Mouse (Mus musculus) limb, embryonic 15.5 days (tissue): ENCODE measurements around the gene Lrrtm1. TPM values are rescaled to one million over a fixed set of nuclear protein-coding genes. Genes with fewer than 3 reads are reported as not detected.

Experiments
- ATAC-seq: fragments of 200-750 bp; cut with Nextera tagmentation; 2 replicates; pipeline ENCODE4 v1.8.0; 2017; ENCODE audit warnings: low read depth, moderate TSS enrichment; ENCODE audit not compliant: insufficient number of reproducible peaks, low FRiP score, low TSS enrichment
- H3K27ac ChIP-seq: fragments of 300-500 bp; sonication (generic); 2 replicates; pipeline ENCODE4 v1.5.1; 2015; ENCODE audit warnings: moderate library complexity, mild to moderate bottlenecking, inconsistent platforms
- H3K27me3 ChIP-seq: fragments of 300-500 bp; sonication (generic); 2 replicates; pipeline ENCODE4 v1.6.1; 2015; ENCODE audit warnings: inconsistent platforms
- H3K36me3 ChIP-seq: fragments of 300-500 bp; sonication (generic); 2 replicates; pipeline ENCODE4 v1.6.1; 2015; ENCODE audit warnings: inconsistent platforms
- H3K4me1 ChIP-seq: fragments of 300-500 bp; sonication (generic); 2 replicates; pipeline ENCODE4 v1.6.1; 2015; ENCODE audit warnings: inconsistent platforms
- H3K4me2 ChIP-seq: fragments of 300-500 bp; sonication (generic); 2 replicates; pipeline ENCODE4 v1.6.1; 2015; ENCODE audit warnings: mild to moderate bottlenecking, inconsistent platforms
- H3K4me3 ChIP-seq: fragments of 300-500 bp; sonication (generic); 2 replicates; pipeline ENCODE4 v1.5.1; 2015; ENCODE audit warnings: mild to moderate bottlenecking, inconsistent platforms
- H3K9ac ChIP-seq: fragments of 300-500 bp; sonication (generic); 2 replicates; pipeline ENCODE4 v1.6.1; 2015; ENCODE audit warnings: inconsistent platforms
- H3K9me3 ChIP-seq: fragments of 300-500 bp; sonication (generic); 2 replicates; pipeline ENCODE4 v1.6.1; 2016; ENCODE audit warnings: inconsistent platforms
- WGBS: fragments of 180-500 bp; shearing (Covaris S2); methylation state at CpG from one replicate; pipeline ENCODE4 v1.1.7; 2015; 5-methylcytosine and 5-hydroxymethylcytosine counted together
- polyA plus RNA-seq: library from polyadenylated mRNA; unstranded; fragments of >200 nt; fragmentation: Nextera tagmentation; extraction: Ambion mirVana; gene quantifications from 2 replicates; pipeline ENCODE4 v1.2.1, GENCODE M21; 2015

The Lrrtm1 gene
- polyA plus RNA-seq, 1 experiment from 2014 or later: 11.0 TPM

- H3K36me3 ChIP-seq: no peaks in the 10 kb centered on the region
- H3K4me1 ChIP-seq: peaks cover 17% of the 10 kb centered on the region
- H3K27ac ChIP-seq: no peak overlapping the region
- no peak for ATAC-seq
- peak overlapping the region; percentile 87 for H3K4me2 ChIP-seq
- H3K9ac ChIP-seq: no peak overlapping the region
- H3K4me3 ChIP-seq: peak overlapping the region; percentile 52
- H3K9me3 ChIP-seq: no peaks in the 10 kb centered on the region
- WGBS: under 1% methylated on average over 43 of the region's 43 CpGs
- peaks cover 44% of the 10 kb centered on the region for H3K27me3 ChIP-seq
These were observed 1.2 kb downstream of the Lrrtm1 start for GRCm38 (mm10) chr6:77243541-77244231.

DNA sequence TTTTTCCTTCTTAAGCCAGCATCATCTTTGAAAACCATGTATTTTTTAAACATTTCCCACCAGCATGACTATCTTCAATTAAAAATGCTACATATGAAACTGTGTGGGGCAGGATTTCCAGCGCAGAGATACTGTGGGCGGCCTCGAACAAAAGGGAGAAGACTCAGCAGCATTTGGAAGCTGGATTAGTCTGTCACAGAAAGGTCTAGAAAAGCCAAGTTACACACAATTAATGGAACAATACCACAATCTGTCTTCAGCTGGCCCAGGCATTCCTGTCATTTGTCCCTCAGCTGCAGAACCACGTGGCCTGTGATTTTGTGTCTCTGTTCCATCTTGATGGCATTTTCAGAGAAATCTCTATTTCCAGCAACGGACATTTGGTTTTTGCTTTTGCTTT, 11.0 kb downstream of the Lrrtm1 start:
- Histone ChIP-seq H3K4me1 (no peaks in the 10 kb centered on the region), H3K9ac (no peak overlapping the region), H3K27ac (no peak overlapping the region), H3K36me3 (no peaks in the 10 kb centered on the region), H3K4me2 (no peak overlapping the region), H3K9me3 (no peaks in the 10 kb centered on the region), H3K4me3 (no peak overlapping the region), H3K27me3 (no peaks in the 10 kb centered on the region; the same call in 1 of the 2 replicates)
- WGBS: 87% methylated on average over 5 of the region's 5 CpGs
- no peak for ATAC-seq

GRCm38 (mm10) chr6:77256348-77256747, 13.9 kb downstream of the Lrrtm1 start:
- ATAC-seq: no peak
- Histone ChIP-seq H3K9me3 (no peaks in the 10 kb centered on the region), H3K4me2 (no peak overlapping the region), H3K4me3 (no peak overlapping the region), H3K27ac (no peak overlapping the region), H3K4me1 (no peaks in the 10 kb centered on the region), H3K9ac (no peak overlapping the region), H3K36me3 (no peaks in the 10 kb centered on the region), H3K27me3 (no peaks in the 10 kb centered on the region)
- WGBS: 87% methylated on average over 4 of the region's 4 CpGs

- ATAC-seq: no peak
- no peak overlapping the region for H3K9ac ChIP-seq
- H3K4me2 ChIP-seq: no peak overlapping the region
- H3K27me3 ChIP-seq: no peaks in the 10 kb centered on the region
- no peaks in the 10 kb centered on the region for H3K36me3 ChIP-seq
- H3K9me3 ChIP-seq: no peaks in the 10 kb centered on the region
- no peaks in the 10 kb centered on the region for H3K4me1 ChIP-seq
- H3K4me3 ChIP-seq: no peak overlapping the region
- no peak overlapping the region for H3K27ac ChIP-seq
- WGBS: 45% methylated on average over 7 of the region's 7 CpGs
These were observed 15.0 kb downstream of the Lrrtm1 start for GRCm38 (mm10) chr6:77257358-77258105.

DNA sequence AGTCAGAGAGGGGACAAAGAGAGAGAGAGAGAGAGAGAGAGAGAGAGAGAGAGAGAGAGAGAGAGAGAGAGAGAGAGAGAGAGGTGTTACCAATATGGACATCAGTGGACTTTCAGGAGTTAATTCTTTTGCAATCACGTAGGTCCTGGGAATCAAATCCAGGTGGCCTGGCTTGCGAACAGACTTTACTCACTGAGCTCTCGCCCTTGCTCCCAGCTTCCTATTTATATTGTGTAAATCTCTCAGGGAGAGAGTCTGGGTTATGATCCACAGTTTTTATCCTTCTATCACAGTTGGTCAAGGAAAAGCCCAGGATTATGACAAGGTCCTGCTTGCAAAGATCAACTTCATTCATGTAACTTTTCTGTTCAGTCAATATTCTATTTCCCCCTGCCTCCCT, 22.7 kb downstream of the Lrrtm1 start:
- Histone ChIP-seq H3K4me1 (no peaks in the 10 kb centered on the region), H3K27ac (no peak overlapping the region), H3K9ac (no peak overlapping the region), H3K4me3 (no peak overlapping the region), H3K36me3 (no peaks in the 10 kb centered on the region), H3K27me3 (no peaks in the 10 kb centered on the region), H3K9me3 (no peaks in the 10 kb centered on the region), H3K4me2 (no peak overlapping the region)
- ATAC-seq: no peak
- 15% methylated on average over 3 of the region's 3 CpGs for WGBS

- Histone ChIP-seq H3K4me3 (no peak overlapping the region), H3K4me2 (no peak overlapping the region), H3K4me1 (no peaks in the 10 kb centered on the region), H3K9me3 (no peaks in the 10 kb centered on the region), H3K9ac (no peak overlapping the region), H3K36me3 (no peaks in the 10 kb centered on the region), H3K27ac (no peak overlapping the region), H3K27me3 (no peaks in the 10 kb centered on the region)
- no peak for ATAC-seq
- 80% methylated on average over 5 of the region's 5 CpGs for WGBS
These were observed 36.3 kb downstream of the Lrrtm1 start for GRCm38 (mm10) chr6:77278794-77279193.

DNA sequence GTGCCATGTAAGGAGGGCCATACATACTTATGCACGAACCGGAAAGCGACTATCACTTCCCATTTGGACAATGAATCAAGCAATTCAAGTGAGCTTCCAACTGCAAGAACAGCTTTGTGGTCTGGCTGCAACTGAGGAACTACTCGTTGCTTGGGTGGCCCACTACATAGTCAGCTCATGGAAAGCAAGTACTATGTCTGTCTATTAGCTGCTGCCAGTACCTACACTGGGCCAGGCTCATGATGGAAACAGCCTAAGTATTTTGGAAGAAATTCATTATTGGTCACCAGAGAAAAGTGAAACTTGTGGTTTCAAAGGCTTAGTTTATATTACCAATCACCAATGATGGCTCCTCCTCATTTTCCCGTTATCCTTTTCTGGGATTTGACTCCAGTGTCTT, 43.8 kb downstream of the Lrrtm1 start:
- Histone ChIP-seq H3K4me1 (no peaks in the 10 kb centered on the region), H3K36me3 (no peaks in the 10 kb centered on the region), H3K27me3 (no peaks in the 10 kb centered on the region), H3K4me2 (no peak overlapping the region), H3K9ac (no peak overlapping the region), H3K9me3 (no peaks in the 10 kb centered on the region), H3K27ac (no peak overlapping the region), H3K4me3 (no peak overlapping the region)
- WGBS: 30% methylated on average over 5 of the region's 5 CpGs
- 0 out of 2 replicates have a peak, but pooled peaks have one; percentile 52 for ATAC-seq

GRCm38 (mm10) chr6:77288402-77288801, 45.9 kb downstream of the Lrrtm1 start:
- no peak overlapping the region for H3K4me2 ChIP-seq
- no peaks in the 10 kb centered on the region for H3K36me3 ChIP-seq
- ATAC-seq: no peak
- H3K27me3 ChIP-seq: no peaks in the 10 kb centered on the region
- H3K9me3 ChIP-seq: no peaks in the 10 kb centered on the region
- no peaks in the 10 kb centered on the region for H3K4me1 ChIP-seq
- H3K27ac ChIP-seq: no peak overlapping the region
- no peak overlapping the region for H3K9ac ChIP-seq
- H3K4me3 ChIP-seq: no peak overlapping the region

DNA sequence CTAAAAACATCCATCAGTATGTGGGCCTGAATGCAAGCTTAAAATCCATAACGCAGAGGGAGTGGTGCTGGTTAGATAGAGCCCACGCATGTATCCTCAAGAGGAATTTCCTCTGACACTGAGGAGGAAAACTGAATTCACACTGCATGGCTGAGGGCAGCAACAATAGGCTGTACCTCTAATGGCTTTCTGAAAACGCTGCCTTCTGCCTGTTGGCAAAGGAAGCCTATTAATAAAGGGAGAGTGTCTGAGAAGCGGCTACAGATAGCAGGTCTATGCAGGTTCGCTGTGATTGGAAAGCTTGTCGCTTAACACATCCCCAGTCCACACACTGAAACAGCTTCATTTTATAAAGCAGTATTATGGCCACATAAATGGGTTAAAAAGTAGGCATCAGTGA, 48.9 kb downstream of the Lrrtm1 start:
- ATAC-seq: no peak
- no peaks in the 10 kb centered on the region for H3K27me3 ChIP-seq
- H3K9ac ChIP-seq: no peak overlapping the region
- H3K9me3 ChIP-seq: no peaks in the 10 kb centered on the region
- 72% methylated on average over 6 of the region's 6 CpGs for WGBS
- no peak overlapping the region for H3K4me3 ChIP-seq
- no peaks in the 10 kb centered on the region for H3K4me1 ChIP-seq
- no peak overlapping the region for H3K4me2 ChIP-seq
- H3K27ac ChIP-seq: no peak overlapping the region
- H3K36me3 ChIP-seq: no peaks in the 10 kb centered on the region

GRCm38 (mm10) chr6:77301305-77301704, 58.8 kb downstream of the Lrrtm1 start:
- H3K4me1 ChIP-seq: no peaks in the 10 kb centered on the region

DNA sequence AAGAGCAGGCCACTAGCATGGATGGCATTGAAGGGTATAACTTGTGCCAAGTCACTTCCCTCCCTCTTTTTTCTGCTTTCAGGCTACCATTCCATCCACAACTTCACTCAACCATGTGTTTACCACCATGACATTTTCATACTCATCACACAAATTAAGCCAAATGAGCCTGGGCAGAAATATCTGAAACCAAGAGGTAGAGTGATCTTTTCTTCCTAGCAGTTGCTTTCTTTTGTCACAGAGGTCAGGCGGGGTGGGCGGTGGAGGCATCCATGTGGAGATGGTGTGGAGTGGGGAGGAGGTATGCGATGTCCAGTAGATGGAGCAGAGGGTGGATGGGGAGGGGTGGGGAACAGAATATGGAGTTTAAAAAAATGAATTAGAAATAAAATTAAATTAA, 64.3 kb downstream of the Lrrtm1 start:
- H3K9ac ChIP-seq: no peak overlapping the region
- H3K27ac ChIP-seq: no peak overlapping the region
- no peak overlapping the region for H3K4me3 ChIP-seq
- WGBS: 87% methylated on average over 3 of the region's 3 CpGs
- no peak for ATAC-seq
- H3K27me3 ChIP-seq: no peaks in the 10 kb centered on the region
- H3K36me3 ChIP-seq: no peaks in the 10 kb centered on the region
- no peak overlapping the region for H3K4me2 ChIP-seq
- H3K4me1 ChIP-seq: no peaks in the 10 kb centered on the region
- H3K9me3 ChIP-seq: no peaks in the 10 kb centered on the region

More at GRCm38 (mm10) chr6:77301305-77301704, 58.8 kb downstream of the Lrrtm1 start:
- H3K4me3 ChIP-seq: no peak overlapping the region
- no peak for ATAC-seq
- no peak overlapping the region for H3K27ac ChIP-seq
- no peak overlapping the region for H3K4me2 ChIP-seq
- H3K9ac ChIP-seq: no peak overlapping the region
- no peaks in the 10 kb centered on the region for H3K27me3 ChIP-seq
- no peaks in the 10 kb centered on the region for H3K36me3 ChIP-seq
- no peaks in the 10 kb centered on the region for H3K9me3 ChIP-seq
- 90% methylated on average over 1 of the region's 1 CpGs for WGBS
